Mouse (Mus musculus) G1E-ER4 (cell line): ENCODE measurements around the gene Akp3. TPM values are rescaled to one million over a fixed set of nuclear protein-coding genes. Genes with fewer than 3 reads are reported as not detected.

Experiments
- GATA1 ChIP-seq: IDR thresholded peaks from one replicate; pipeline ENCODE4 v1.8.0; 2012; ENCODE audit warnings: low read length, inconsistent platforms
- polyA plus RNA-seq: library from polyadenylated mRNA; stranded (reverse); fragments of >175 nt; gene quantifications from 2 replicates; pipeline ENCODE4 v1.2.3, GENCODE M21; 2012

The Akp3 gene
- polyA plus RNA-seq, 1 experiment, result not detected

GRCm38 (mm10) chr1:87141550-87141949, 16.8 kb downstream of the Akp3 start:
- no peak for TF ChIP-seq GATA1

GRCm38 (mm10) chr1:87142456-87142855, 17.7 kb downstream of the Akp3 start:
- TF ChIP-seq GATA1, result no peak

GRCm38 (mm10) chr1:87143141-87143540, 18.4 kb downstream of the Akp3 start:
- no peak for TF ChIP-seq GATA1

DNA sequence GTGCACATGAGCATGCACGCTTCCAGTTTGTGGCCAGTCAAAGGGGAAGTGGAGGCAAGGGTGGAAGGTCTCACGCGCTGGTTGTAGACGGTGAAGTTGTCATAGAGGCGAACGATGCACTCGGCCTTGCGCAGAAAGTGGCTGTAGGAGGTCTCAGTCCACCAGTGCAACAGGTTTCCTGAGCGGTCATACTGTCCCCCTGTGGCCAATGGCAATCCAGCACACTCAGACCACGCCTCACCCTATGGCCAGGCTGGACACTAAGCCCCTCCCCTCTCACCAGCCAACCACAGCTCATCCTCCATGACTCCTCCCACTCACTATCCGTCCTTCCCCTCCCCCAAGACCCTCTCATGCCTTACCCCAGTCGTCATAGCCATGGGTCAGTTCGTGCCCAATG, 24.6 kb downstream of the Akp3 start:
- TF ChIP-seq GATA1, result no peak

DNA sequence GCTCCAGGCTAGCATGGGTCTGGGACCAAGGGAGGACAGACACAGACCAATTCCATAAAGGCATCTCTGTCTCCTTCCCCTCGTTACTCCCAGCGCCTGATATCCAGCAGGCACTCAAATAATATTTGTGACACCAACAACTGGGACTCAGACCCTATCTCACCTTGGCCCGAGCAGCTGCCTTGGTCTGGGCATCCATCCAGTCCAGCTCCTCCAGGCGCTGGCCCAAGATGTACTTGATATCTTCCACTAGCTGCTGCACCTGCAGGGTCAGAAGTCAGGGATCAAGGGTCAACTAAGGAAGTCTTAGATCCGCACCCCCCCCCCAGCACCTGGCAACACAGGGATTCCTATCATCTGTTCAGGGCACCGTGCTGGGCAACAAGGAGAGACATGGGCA, 26.5 kb downstream of the Akp3 start:
- TF ChIP-seq GATA1, result no peak

DNA sequence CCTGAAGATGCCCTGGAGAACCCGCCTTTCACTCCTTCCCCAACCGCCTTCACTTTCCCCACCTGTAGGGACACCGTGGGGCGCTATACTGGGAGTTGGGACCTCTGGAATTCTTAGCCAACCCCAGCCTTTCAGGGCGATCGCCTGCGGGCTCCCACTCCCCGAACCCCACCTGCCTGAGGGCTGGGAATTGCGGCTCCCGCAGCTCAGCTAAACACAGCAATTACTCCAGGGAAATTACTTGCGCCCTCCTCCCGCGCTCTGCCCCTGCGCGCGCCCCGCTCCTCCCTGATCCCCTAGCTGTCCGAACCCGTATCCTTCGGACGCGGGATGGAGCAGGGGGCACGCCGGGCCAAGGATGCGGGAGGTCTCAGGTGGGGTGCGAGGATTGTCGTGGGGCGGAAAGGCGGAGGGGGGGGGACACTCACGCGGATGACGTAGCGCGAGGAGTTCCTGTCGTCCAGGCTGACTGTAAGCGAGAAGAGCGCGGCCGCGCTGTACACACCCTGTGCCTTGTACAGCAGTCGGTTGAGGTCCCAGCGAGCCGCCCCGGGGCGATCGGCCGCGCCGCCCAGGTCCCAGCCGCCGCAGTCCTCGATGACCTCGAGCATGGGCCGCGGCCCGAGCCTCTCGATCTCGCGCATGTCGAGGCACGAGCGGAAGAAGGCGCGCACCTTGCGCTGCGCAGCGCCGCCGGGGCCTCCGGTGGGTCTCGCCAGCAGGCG, 29.2 kb downstream of the Akp3 start:
- no peak for TF ChIP-seq GATA1

DNA sequence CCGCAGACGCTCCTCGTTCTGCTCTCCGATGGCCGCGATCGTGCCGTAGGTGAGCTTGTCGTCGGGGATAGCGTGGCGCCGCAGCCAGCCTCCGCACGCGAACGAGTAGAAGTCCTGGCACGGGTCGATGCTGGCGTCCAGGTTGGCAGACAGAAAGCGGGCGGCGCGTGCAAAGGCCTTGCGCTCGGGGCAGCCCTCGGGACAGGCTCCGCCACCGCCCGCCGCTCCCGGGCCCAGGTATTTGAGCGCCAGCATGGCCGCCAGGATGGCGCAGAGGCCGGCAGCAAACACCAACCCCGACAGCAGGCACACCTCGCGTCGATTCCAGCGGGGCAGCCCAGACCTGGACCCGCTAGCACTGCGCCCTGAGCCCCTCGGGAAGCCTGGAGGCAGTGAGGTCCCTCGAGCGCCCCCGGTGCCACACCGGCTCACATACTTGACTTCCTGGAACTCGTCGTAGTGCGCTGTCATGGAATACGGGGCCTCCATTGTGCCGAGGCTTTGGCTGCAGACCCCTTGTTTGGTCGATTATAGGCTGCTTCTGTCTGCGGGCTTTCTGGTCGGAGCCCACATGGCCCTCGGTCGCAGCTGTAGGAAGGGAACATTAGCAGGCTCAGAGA, 29.8 kb downstream of the Akp3 start:
- TF ChIP-seq GATA1, result no peak

GRCm38 (mm10) chr1:87155531-87156198, 30.9 kb downstream of the Akp3 start:
- no peak for TF ChIP-seq GATA1

DNA sequence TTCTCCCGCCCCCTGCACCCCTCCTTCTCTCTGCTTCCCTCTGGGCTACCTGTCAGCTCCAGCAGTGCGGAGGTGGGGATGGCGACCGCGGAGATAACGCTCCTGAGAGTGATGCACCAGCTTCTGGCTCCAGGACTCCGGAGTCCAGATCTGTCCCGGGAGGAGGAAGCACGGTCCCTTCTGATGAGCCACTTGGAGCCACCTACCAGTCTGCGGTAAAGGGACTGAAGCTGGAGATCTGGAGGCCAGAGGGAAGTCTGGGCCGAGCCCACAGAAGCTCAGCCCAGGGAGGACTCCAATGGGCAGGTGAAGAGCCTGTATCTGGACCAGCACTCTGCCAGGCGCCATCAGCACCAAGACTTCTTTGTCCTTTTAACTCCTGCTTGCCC, 31.4 kb downstream of the Akp3 start, which contains the start of gene Ecel1:
Gene Ecel1 (minus strand): TSS at position 323 of the 389 bp plus-strand sequence.
- no peak for TF ChIP-seq GATA1

- TF ChIP-seq GATA1, result no peak
Observed at GRCm38 (mm10) chr1:87159396-87159795, 34.6 kb downstream of the Akp3 start.

DNA sequence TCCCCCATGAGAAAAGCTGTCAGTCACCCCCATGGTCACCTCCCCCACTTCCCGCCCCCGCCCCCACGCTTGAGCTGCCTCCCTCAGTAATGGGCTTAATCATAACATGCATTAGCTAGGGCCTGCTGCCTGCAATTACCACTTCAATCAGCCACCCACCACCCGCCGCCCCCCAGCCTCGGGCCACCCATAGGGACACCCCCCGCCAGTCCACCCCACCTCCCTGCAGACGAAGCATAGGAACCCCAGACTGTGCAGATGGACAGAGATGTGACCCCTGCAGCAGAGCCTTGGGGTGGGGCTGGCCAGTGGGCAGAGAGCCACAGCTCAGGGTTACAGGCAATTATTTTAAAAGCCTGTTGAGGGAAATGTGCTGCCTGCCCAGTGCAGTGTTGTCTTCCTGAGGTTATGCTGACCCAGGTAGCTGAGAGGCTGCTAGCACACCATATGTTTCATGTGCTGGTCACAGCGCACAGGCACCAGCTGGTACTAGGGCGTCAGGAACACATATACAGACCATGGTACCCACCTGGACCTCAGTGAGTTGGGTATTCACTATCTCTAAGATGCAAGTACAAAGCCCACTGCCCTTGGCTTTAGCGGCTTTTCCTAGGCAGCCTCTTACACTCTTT, 39.5 kb downstream of the Akp3 start:
- TF ChIP-seq GATA1, result no peak

GRCm38 (mm10) chr1:87164796-87165184, 40.0 kb downstream of the Akp3 start:
- no peak for TF ChIP-seq GATA1

DNA sequence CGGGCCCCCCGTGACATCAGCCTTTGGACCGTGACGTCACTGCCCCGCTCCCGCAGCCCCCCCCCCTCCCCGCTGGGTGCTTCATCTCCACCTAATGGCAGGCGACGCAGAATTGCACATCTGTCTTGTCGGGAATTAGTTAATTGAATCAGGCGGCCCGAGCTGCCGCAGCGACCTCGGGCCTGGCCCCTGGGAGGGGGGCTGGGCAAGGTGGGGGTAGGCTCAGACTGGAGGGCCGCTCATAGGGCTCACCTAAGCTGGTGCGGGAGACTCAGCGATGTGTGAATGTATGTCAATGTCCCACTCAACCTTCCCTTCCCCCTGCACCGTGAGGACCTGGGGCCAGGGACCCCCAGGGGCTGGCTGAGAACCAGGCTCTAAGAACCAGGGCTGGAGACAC, 45.7 kb downstream of the Akp3 start:
- TF ChIP-seq GATA1, result no peak

DNA sequence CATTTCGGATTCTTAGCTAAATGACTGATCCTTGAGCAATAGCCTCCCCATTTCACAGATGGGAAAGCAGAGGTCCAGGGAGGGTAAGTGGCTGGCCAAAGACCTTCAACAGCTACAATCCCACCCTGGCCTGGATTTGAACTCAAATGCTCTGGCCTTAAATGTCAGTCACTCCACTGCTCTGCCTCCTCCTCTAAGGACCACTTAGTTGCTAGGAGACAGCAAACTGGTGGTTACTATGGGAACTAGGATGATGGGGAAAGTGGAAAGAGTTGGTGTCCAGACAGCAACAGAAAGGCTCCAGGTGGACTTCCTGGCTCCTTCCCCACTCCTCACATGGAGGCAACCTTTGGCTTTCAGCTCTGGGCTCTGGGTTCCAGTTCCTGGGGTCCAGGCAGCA, 46.5 kb downstream of the Akp3 start:
- TF ChIP-seq GATA1, result no peak

DNA sequence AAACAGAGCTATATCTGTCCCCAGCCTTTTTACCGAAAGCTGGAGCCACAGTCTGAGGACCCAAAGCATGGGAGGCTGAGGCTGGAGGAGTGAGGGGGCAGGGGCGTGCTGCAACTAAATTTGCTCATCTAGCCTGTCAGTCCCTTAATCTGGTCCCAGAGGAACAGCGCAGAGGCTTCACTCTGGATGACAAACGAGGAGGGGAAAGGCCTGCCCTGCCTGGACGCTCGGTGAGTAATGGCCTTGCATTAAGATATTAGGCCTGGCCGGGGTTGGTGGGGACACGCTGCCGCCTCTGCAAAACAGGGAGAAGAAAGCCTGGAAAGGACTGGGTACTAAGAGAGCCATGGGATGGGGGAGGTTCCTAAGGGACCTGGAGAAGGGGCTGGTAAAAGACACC, 47.5 kb downstream of the Akp3 start:
- TF ChIP-seq GATA1, result no peak
